Mouse (Mus musculus): ENCODE results near the gene Uqcrq.

GRCm38 (mm10) chr11:53443861-53444260 is 13.2 kb upstream of the Uqcrq start:
- TF ChIP-seq CHD2 (IDR thresholded peaks at IDR 0.05; ENCODE audit: low read depth, low read length) = no peak
- 0 out of 2 replicates have a peak, but pooled peaks have one; percentile 31 for TF ChIP-seq ZC3H11A (IDR thresholded peaks at IDR 0.05; ENCODE audit: borderline replicate concordance, low read depth, low read length)
- TF ChIP-seq HCFC1 (IDR thresholded peaks at IDR 0.05; ENCODE audit: borderline replicate concordance, insufficient read depth, low read length) = no peak
- no peak for TF ChIP-seq MAFK (IDR thresholded peaks at IDR 0.05; ENCODE audit: insufficient read depth, low read depth, low read length)
- TF ChIP-seq ZNF384 (IDR thresholded peaks at IDR 0.05; ENCODE audit: low read depth, low read length) = no peak

Data from ES-E14 (cell line).